Mouse (Mus musculus): ENCODE results near the gene Btd. TPM values are rescaled to one million over a fixed set of nuclear protein-coding genes. Genes with fewer than 3 reads are reported as not detected.
A peak's percentile ranks its signal among the peaks of the same experiment; 100 is the strongest.

The Btd gene
- polyA plus RNA-seq, 1 experiment: 19.6 TPM

GRCm38 (mm10) chr14:31669161-31669611, 28.4 kb downstream of the Btd start:
- no peak overlapping the region for H3K4me3 ChIP-seq (ENCODE audit: insufficient read depth, low read length)
- H3K27ac ChIP-seq (ENCODE audit: insufficient read depth, low read length): peak overlapping the region; percentile 74
- TF ChIP-seq CTCF (IDR thresholded peaks at IDR 0.05; ENCODE audit: extremely low read depth, insufficient read depth, low read length) (no peak), POLR2A (IDR thresholded peaks at IDR 0.05; ENCODE audit: extremely low read depth, insufficient read depth, low read length) (no peak)

GRCm38 (mm10) chr14:31669642-31670490, 29.0 kb downstream of the Btd start:
- Histone ChIP-seq H3K4me1 (ENCODE audit: control insufficient read depth, insufficient read depth, low read length) (peaks cover 11% of the 10 kb centered on the region), H3K4me3 (ENCODE audit: insufficient read depth, low read length) (no peak overlapping the region), H3K27ac (ENCODE audit: insufficient read depth, low read length) (peak overlapping the region; percentile 74)
- no peak for TF ChIP-seq POLR2A (IDR thresholded peaks at IDR 0.05; ENCODE audit: extremely low read depth, insufficient read depth, low read length)
- no peak for TF ChIP-seq CTCF (IDR thresholded peaks at IDR 0.05; ENCODE audit: extremely low read depth, insufficient read depth, low read length)

More at GRCm38 (mm10) chr14:31669161-31669611, 28.4 kb downstream of the Btd start:
- H3K4me1 ChIP-seq (ENCODE audit: control insufficient read depth, insufficient read depth, low read length): peaks cover 11% of the 10 kb centered on the region

- TF ChIP-seq POLR2A (IDR thresholded peaks at IDR 0.05; ENCODE audit: extremely low read depth, insufficient read depth, low read length): no peak
- peaks cover 11% of the 10 kb centered on the region for H3K4me1 ChIP-seq (ENCODE audit: control insufficient read depth, insufficient read depth, low read length)
- H3K27ac ChIP-seq (ENCODE audit: insufficient read depth, low read length): no peak overlapping the region
- no peak overlapping the region for H3K4me3 ChIP-seq (ENCODE audit: insufficient read depth, low read length)
These were observed 30.9 kb downstream of the Btd start for GRCm38 (mm10) chr14:31671635-31672320.

- Histone ChIP-seq H3K4me3 (ENCODE audit: insufficient read depth, low read length) (no peak overlapping the region), H3K27ac (ENCODE audit: insufficient read depth, low read length) (peak overlapping the region; percentile 19; the same call in 1 of the 2 replicates), H3K4me1 (ENCODE audit: control insufficient read depth, insufficient read depth, low read length) (no peaks in the 10 kb centered on the region)
- TF ChIP-seq CTCF (IDR thresholded peaks at IDR 0.05; ENCODE audit: extremely low read depth, insufficient read depth, low read length) (no peak), POLR2A (IDR thresholded peaks at IDR 0.05; ENCODE audit: extremely low read depth, insufficient read depth, low read length) (no peak)
These were observed 39.8 kb downstream of the Btd start for GRCm38 (mm10) chr14:31680656-31681055.

GRCm38 (mm10) chr14:31681291-31681690, 40.5 kb downstream of the Btd start:
- H3K4me3 ChIP-seq (ENCODE audit: insufficient read depth, low read length): no peak overlapping the region
- TF ChIP-seq CTCF (IDR thresholded peaks at IDR 0.05; ENCODE audit: extremely low read depth, insufficient read depth, low read length) (no peak), POLR2A (IDR thresholded peaks at IDR 0.05; ENCODE audit: extremely low read depth, insufficient read depth, low read length) (no peak)
- no peak overlapping the region for H3K27ac ChIP-seq (ENCODE audit: insufficient read depth, low read length)
- H3K4me1 ChIP-seq (ENCODE audit: control insufficient read depth, insufficient read depth, low read length): no peaks in the 10 kb centered on the region

- H3K4me1 ChIP-seq (ENCODE audit: control insufficient read depth, insufficient read depth, low read length): no peaks in the 10 kb centered on the region
- TF ChIP-seq POLR2A (IDR thresholded peaks at IDR 0.05; ENCODE audit: extremely low read depth, insufficient read depth, low read length): no peak
- TF ChIP-seq CTCF (IDR thresholded peaks at IDR 0.05; ENCODE audit: extremely low read depth, insufficient read depth, low read length): no peak
- no peak overlapping the region for H3K4me3 ChIP-seq (ENCODE audit: insufficient read depth, low read length)
- no peak overlapping the region for H3K27ac ChIP-seq (ENCODE audit: insufficient read depth, low read length)
These were observed 41.2 kb downstream of the Btd start for GRCm38 (mm10) chr14:31681931-31682555.

GRCm38 (mm10) chr14:31683610-31684009, 42.8 kb downstream of the Btd start:
- no peak for TF ChIP-seq POLR2A (IDR thresholded peaks at IDR 0.05; ENCODE audit: extremely low read depth, insufficient read depth, low read length)
- TF ChIP-seq CTCF (IDR thresholded peaks at IDR 0.05; ENCODE audit: extremely low read depth, insufficient read depth, low read length): no peak
- no peaks in the 10 kb centered on the region for H3K4me1 ChIP-seq (ENCODE audit: control insufficient read depth, insufficient read depth, low read length)

GRCm38 (mm10) chr14:31684343-31685040, 43.7 kb downstream of the Btd start:
- no peak overlapping the region for H3K4me3 ChIP-seq (ENCODE audit: insufficient read depth, low read length)
- H3K4me1 ChIP-seq (ENCODE audit: control insufficient read depth, insufficient read depth, low read length): no peaks in the 10 kb centered on the region
- H3K27ac ChIP-seq (ENCODE audit: insufficient read depth, low read length): no peak overlapping the region
- TF ChIP-seq CTCF (IDR thresholded peaks at IDR 0.05; ENCODE audit: extremely low read depth, insufficient read depth, low read length) (no peak), POLR2A (IDR thresholded peaks at IDR 0.05; ENCODE audit: extremely low read depth, insufficient read depth, low read length) (no peak)

More at GRCm38 (mm10) chr14:31683610-31684009, 42.8 kb downstream of the Btd start:
- Histone ChIP-seq H3K27ac (ENCODE audit: insufficient read depth, low read length) (no peak overlapping the region), H3K4me3 (ENCODE audit: insufficient read depth, low read length) (no peak overlapping the region)

GRCm38 (mm10) chr14:31685680-31686079, 44.9 kb downstream of the Btd start:
- TF ChIP-seq POLR2A (IDR thresholded peaks at IDR 0.05; ENCODE audit: extremely low read depth, insufficient read depth, low read length): no peak
- TF ChIP-seq CTCF (IDR thresholded peaks at IDR 0.05; ENCODE audit: extremely low read depth, insufficient read depth, low read length): no peak
- Histone ChIP-seq H3K4me3 (ENCODE audit: insufficient read depth, low read length) (no peak overlapping the region), H3K4me1 (ENCODE audit: control insufficient read depth, insufficient read depth, low read length) (no peaks in the 10 kb centered on the region), H3K27ac (ENCODE audit: insufficient read depth, low read length) (no peak overlapping the region)

Data from cortical plate, adult 2 months (tissue).